Mouse (Mus musculus) thymus, adult 2 months (tissue): ENCODE measurements around the gene Prkcsh. TPM values are rescaled to one million over a fixed set of nuclear protein-coding genes. Genes with fewer than 3 reads are reported as not detected.
A peak's percentile ranks its signal among the peaks of the same experiment; 100 is the strongest.

Experiments
- DNase-seq: peaks from one replicate; pipeline ENCODE4 v3.0.0; 2021
- H3K27ac ChIP-seq: fragments of 200-500 bp; 2 replicates; pipeline ENCODE4 v1.5.1; 2012; ENCODE audit warnings: low read length, control low read depth; ENCODE audit not compliant: control insufficient read depth, insufficient read depth
- H3K27me3 ChIP-seq: fragments of 200-500 bp; 2 replicates; pipeline ENCODE4 v1.6.1; 2012; ENCODE audit warnings: mild to moderate bottlenecking, low read length, moderate library complexity, mixed read lengths; ENCODE audit not compliant: control insufficient read depth, insufficient read depth
- H3K36me3 ChIP-seq: fragments of 200-500 bp; 2 replicates; pipeline ENCODE4 v1.6.1; 2012; ENCODE audit warnings: mild to moderate bottlenecking, low read length, moderate library complexity; ENCODE audit not compliant: control insufficient read depth, insufficient read depth
- H3K4me1 ChIP-seq: fragments of 200-500 bp; replicated peaks from 2 replicates; pipeline ENCODE4 v1.6.1; 2012; ENCODE audit warnings: low read length; ENCODE audit not compliant: control insufficient read depth, insufficient read depth
- H3K4me3 ChIP-seq: fragments of 200-500 bp; 2 replicates; pipeline ENCODE4 v1.5.1; 2012; ENCODE audit warnings: mild to moderate bottlenecking, low read length, control low read depth, moderate library complexity; ENCODE audit not compliant: control insufficient read depth, insufficient read depth
- CTCF ChIP-seq: fragments of 200-500 bp; IDR thresholded peaks from 2 replicates; pipeline ENCODE4 v1.5.1; 2012; ENCODE audit warnings: mild to moderate bottlenecking, control low read depth, low read length, moderate library complexity, borderline replicate concordance; ENCODE audit not compliant: control insufficient read depth, poor library complexity, insufficient read depth; ENCODE audit errors: extremely low read depth
- POLR2A ChIP-seq: fragments of 200-500 bp; IDR thresholded peaks from 2 replicates; pipeline ENCODE4 v1.6.1; 2012; ENCODE audit warnings: mild to moderate bottlenecking, low read length, control low read depth, moderate library complexity; ENCODE audit not compliant: control insufficient read depth, poor library complexity, insufficient read depth; ENCODE audit errors: extremely low read depth
- WGBS: fragments of 180-500 bp; shearing (Covaris S2); methylation state at CpG from one replicate; pipeline ENCODE4 v1.1.7; 2018; 5-methylcytosine and 5-hydroxymethylcytosine counted together
- polyA plus RNA-seq: library from polyadenylated mRNA; depleted of rRNA; stranded (reverse); fragments of >200 nt; gene quantifications from 2 replicates; pipeline ENCODE4 v1.2.3, GENCODE M21; 2012

The Prkcsh gene
- polyA plus RNA-seq, 1 experiment: 109 TPM

- no peak overlapping the region for H3K27ac ChIP-seq
- no peaks in the 10 kb centered on the region for H3K36me3 ChIP-seq
- TF ChIP-seq CTCF: no peak
- no peak for TF ChIP-seq POLR2A
- H3K4me1 ChIP-seq: peaks cover 20% of the 10 kb centered on the region
- H3K27me3 ChIP-seq: peaks cover 10% of the 10 kb centered on the region; the same call in 1 of the 2 replicates
- 91% methylated on average over 7 of the region's 7 CpGs for WGBS
- H3K4me3 ChIP-seq: no peak overlapping the region
- no peak for DNase-seq
These were observed 43.4 kb upstream of the Prkcsh start for GRCm38 (mm10) chr9:21959244-21959643.

DNA sequence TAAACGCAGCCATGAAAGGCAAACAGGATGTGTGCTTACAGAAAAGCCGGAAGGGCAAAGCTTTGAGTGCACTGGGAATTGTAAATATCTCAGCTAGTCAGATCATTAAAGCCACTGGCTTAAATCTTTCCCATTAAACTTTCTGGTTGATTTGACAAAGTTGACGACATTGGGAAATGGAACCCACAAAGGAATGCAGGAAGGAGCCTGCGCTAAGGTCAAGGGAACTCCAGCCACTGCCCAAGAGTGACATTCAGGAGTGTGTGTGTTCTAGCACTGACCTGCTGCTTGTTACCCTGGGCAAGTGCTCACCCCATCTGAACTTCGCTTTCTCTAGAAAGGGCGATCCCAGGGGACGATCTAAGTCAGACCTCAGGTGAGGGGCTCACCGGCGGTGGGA, 42.5 kb upstream of the Prkcsh start:
- TF ChIP-seq CTCF (no peak), POLR2A (no peak)
- Histone ChIP-seq H3K36me3 (no peaks in the 10 kb centered on the region), H3K27me3 (peaks cover 10% of the 10 kb centered on the region; the same call in 1 of the 2 replicates), H3K27ac (no peak overlapping the region), H3K4me3 (no peak overlapping the region), H3K4me1 (peaks cover 20% of the 10 kb centered on the region)
- 91% methylated on average over 9 of the region's 9 CpGs for WGBS
- DNase-seq: no peak

- Histone ChIP-seq H3K36me3 (no peaks in the 10 kb centered on the region), H3K27ac (no peak overlapping the region), H3K27me3 (peaks cover 10% of the 10 kb centered on the region; the same call in 1 of the 2 replicates), H3K4me3 (no peak overlapping the region), H3K4me1 (peaks cover 20% of the 10 kb centered on the region)
- DNase-seq: no peak
- TF ChIP-seq POLR2A: no peak
- no peak for TF ChIP-seq CTCF
- 86% methylated on average over 26 of the region's 26 CpGs for WGBS
These were observed 41.9 kb upstream of the Prkcsh start for GRCm38 (mm10) chr9:21960558-21961208.

GRCm38 (mm10) chr9:21961366-21961980, 41.1 kb upstream of the Prkcsh start:
- DNase-seq: no peak
- 5% methylated on average over 35 of the region's 35 CpGs for WGBS
- H3K4me1 ChIP-seq: peaks cover 20% of the 10 kb centered on the region

DNA sequence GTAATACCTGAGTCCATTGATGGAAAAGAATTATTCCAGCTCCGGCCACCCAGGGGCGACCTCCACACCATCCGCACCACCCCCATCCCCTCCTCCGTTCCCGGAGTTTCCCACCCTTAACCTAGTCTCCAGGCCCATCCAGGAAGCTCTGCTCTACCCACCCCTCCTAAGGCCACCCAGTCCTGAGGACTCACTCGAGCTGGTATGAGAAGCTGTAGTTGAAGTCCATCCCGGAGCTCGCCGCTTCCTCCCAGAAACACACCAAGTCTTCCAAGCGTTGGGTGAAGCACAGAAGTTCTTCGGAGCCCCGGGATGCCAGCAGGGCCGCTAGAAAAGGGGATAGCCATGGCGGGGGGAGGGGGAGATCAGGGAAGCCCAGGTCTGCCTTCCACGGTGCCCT, 40.6 kb upstream of the Prkcsh start:
- Histone ChIP-seq H3K36me3 (no peaks in the 10 kb centered on the region), H3K4me1 (peaks cover 17% of the 10 kb centered on the region), H3K4me3 (peak overlapping the region; percentile 9; the same call in 1 of the 2 replicates), H3K27ac (no peak overlapping the region), H3K27me3 (peaks cover 10% of the 10 kb centered on the region; the same call in 1 of the 2 replicates)
- DNase-seq: no peak
- TF ChIP-seq CTCF (no peak), POLR2A (no peak)
- WGBS: 2% methylated on average over 15 of the region's 15 CpGs

More at GRCm38 (mm10) chr9:21961366-21961980, 41.1 kb upstream of the Prkcsh start:
- H3K27me3 ChIP-seq: peaks cover 10% of the 10 kb centered on the region; the same call in 1 of the 2 replicates
- no peaks in the 10 kb centered on the region for H3K36me3 ChIP-seq
- no peak for TF ChIP-seq POLR2A
- no peak for TF ChIP-seq CTCF
- no peak overlapping the region; the same call in 1 of the 2 replicates for H3K4me3 ChIP-seq
- H3K27ac ChIP-seq: no peak overlapping the region

DNA sequence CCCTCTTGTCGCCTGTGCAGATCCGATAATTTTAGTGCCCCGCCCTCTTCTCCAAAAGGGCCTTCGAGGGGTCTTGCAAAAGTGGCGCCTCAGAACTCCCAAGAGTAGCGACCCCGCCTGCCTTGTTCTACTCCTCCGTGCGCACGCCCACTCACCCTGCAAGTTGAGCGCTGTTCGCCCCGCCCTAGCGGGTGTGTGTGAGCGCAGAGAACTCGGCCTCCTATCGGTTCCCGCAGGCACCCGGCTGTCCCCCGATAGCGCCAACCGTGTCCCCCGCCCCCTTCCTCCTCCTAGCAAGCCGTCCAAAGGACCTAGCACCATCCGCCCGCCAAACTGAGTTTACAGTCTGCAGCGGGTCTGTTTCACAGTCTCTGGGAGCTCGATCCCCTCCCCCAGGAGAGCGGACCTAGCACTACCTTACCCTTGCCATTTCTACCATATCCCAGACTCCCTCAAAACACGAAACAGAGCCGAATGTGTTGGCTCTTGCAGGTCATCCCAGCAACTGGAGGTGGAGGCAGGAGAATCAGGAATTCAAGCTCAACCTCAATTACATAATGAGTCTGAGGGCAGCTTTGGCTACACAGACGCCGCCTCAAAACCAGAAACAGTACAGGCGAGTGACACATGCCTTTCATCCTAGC, 40.1 kb upstream of the Prkcsh start:
- peaks cover 10% of the 10 kb centered on the region; the same call in 1 of the 2 replicates for H3K27me3 ChIP-seq
- H3K27ac ChIP-seq: no peak overlapping the region
- 6% methylated on average over 34 of the region's 34 CpGs for WGBS
- DNase-seq: peak; percentile 58
- peaks cover 17% of the 10 kb centered on the region for H3K4me1 ChIP-seq
- TF ChIP-seq CTCF (0 out of 2 replicates have a peak, but pooled peaks have one; percentile 35), POLR2A (no peak)
- H3K36me3 ChIP-seq: no peaks in the 10 kb centered on the region
- peak overlapping the region; percentile 9; the same call in 1 of the 2 replicates for H3K4me3 ChIP-seq
